Mouse (Mus musculus): ENCODE data around the gene Cda. TPM values are rescaled to one million over a fixed set of nuclear protein-coding genes. Genes with fewer than 3 reads are reported as not detected.

The Cda gene
- total RNA-seq (2017), result not detected in 2 replicates

GRCm38 (mm10) chr4:138367641-138368497 lies at the start of gene Cda:
Gene Cda, minus strand, starts transcription at chr4:138367992.
- no peak for ATAC-seq (ENCODE audit: extremely low read depth, insufficient number of reproducible peaks, low FRiP score, poor library complexity, severe bottlenecking)

GRCm38 (mm10) chr4:138416414-138416813 lies 48.6 kb upstream of the Cda start:
- ATAC-seq (ENCODE audit: extremely low read depth, insufficient number of reproducible peaks, low FRiP score, poor library complexity, severe bottlenecking), result no peak

GRCm38 (mm10) chr4:138415991-138416390 lies 48.2 kb upstream of the Cda start:
- no peak for ATAC-seq (ENCODE audit: extremely low read depth, insufficient number of reproducible peaks, low FRiP score, poor library complexity, severe bottlenecking)

GRCm38 (mm10) chr4:138414725-138415124 lies 46.9 kb upstream of the Cda start:
- ATAC-seq (ENCODE audit: extremely low read depth, insufficient number of reproducible peaks, low FRiP score, poor library complexity, severe bottlenecking), result no peak

GRCm38 (mm10) chr4:138411504-138412121 lies 43.8 kb upstream of the Cda start:
- no peak for ATAC-seq (ENCODE audit: extremely low read depth, insufficient number of reproducible peaks, low FRiP score, poor library complexity, severe bottlenecking)

- no peak for ATAC-seq (ENCODE audit: extremely low read depth, insufficient number of reproducible peaks, low FRiP score, poor library complexity, severe bottlenecking)
Observed at GRCm38 (mm10) chr4:138411011-138411410, 43.2 kb upstream of the Cda start.

GRCm38 (mm10) chr4:138407479-138408194 lies 39.8 kb upstream of the Cda start:
- no peak for ATAC-seq (ENCODE audit: extremely low read depth, insufficient number of reproducible peaks, low FRiP score, poor library complexity, severe bottlenecking)

- no peak for ATAC-seq (ENCODE audit: extremely low read depth, insufficient number of reproducible peaks, low FRiP score, poor library complexity, severe bottlenecking)
Observed at GRCm38 (mm10) chr4:138404806-138405205, 37.0 kb upstream of the Cda start.

GRCm38 (mm10) chr4:138396711-138397110 lies 28.9 kb upstream of the Cda start:
- no peak for ATAC-seq (ENCODE audit: extremely low read depth, insufficient number of reproducible peaks, low FRiP score, poor library complexity, severe bottlenecking)

- ATAC-seq (ENCODE audit: extremely low read depth, insufficient number of reproducible peaks, low FRiP score, poor library complexity, severe bottlenecking), result no peak
Observed at GRCm38 (mm10) chr4:138395971-138396645, 28.3 kb upstream of the Cda start, which contains the start of gene Fam43b. Gene Fam43b, minus strand, starts transcription at chr4:138396528.

GRCm38 (mm10) chr4:138395087-138395970 lies 27.5 kb upstream of the Cda start:
- no peak for ATAC-seq (ENCODE audit: extremely low read depth, insufficient number of reproducible peaks, low FRiP score, poor library complexity, severe bottlenecking)

GRCm38 (mm10) chr4:138393703-138394102 lies 25.9 kb upstream of the Cda start:
- no peak for ATAC-seq (ENCODE audit: extremely low read depth, insufficient number of reproducible peaks, low FRiP score, poor library complexity, severe bottlenecking)

GRCm38 (mm10) chr4:138383789-138384188 lies 16.0 kb upstream of the Cda start:
- ATAC-seq (ENCODE audit: extremely low read depth, insufficient number of reproducible peaks, low FRiP score, poor library complexity, severe bottlenecking), result no peak

- no peak for ATAC-seq (ENCODE audit: extremely low read depth, insufficient number of reproducible peaks, low FRiP score, poor library complexity, severe bottlenecking)
Observed at GRCm38 (mm10) chr4:138382462-138382861, 14.7 kb upstream of the Cda start.

GRCm38 (mm10) chr4:138380132-138380689 lies 12.4 kb upstream of the Cda start:
- ATAC-seq (ENCODE audit: extremely low read depth, insufficient number of reproducible peaks, low FRiP score, poor library complexity, severe bottlenecking), result no peak

GRCm38 (mm10) chr4:138379091-138379840 lies 11.5 kb upstream of the Cda start:
- ATAC-seq (ENCODE audit: extremely low read depth, insufficient number of reproducible peaks, low FRiP score, poor library complexity, severe bottlenecking), result no peak

GRCm38 (mm10) chr4:138377526-138377925 lies 9.7 kb upstream of the Cda start:
- ATAC-seq (ENCODE audit: extremely low read depth, insufficient number of reproducible peaks, low FRiP score, poor library complexity, severe bottlenecking), result no peak

All from neutrophil, adult 5-6 weeks (primary cell).